Mouse (Mus musculus) liver, adult 2 months (tissue): ENCODE data around the gene Kcnn4. TPM values are rescaled to one million over a fixed set of nuclear protein-coding genes. Genes with fewer than 3 reads are reported as not detected.

Experiments
- DNase-seq: peaks from one replicate; pipeline ENCODE4 v3.0.0-alpha.2; 2011; ENCODE audit warnings: low read depth, low spot score; ENCODE audit errors: extremely low read depth
- H3K27ac ChIP-seq: fragments of 200-500 bp; replicated peaks from 2 replicates; pipeline ENCODE4 v1.5.1; 2012; ENCODE audit warnings: low read depth, mild to moderate bottlenecking, control low read depth, inconsistent platforms, low read length; ENCODE audit not compliant: insufficient read depth
- H3K27me3 ChIP-seq: fragments of 200-500 bp; 2 replicates; pipeline ENCODE4 v1.6.1; 2012; ENCODE audit warnings: mild to moderate bottlenecking, moderate library complexity, low read length, inconsistent platforms; ENCODE audit not compliant: control insufficient read depth, insufficient read depth
- H3K36me3 ChIP-seq: fragments of 200-500 bp; 2 replicates; pipeline ENCODE4 v1.6.1; 2012; ENCODE audit warnings: low read length, inconsistent platforms; ENCODE audit not compliant: control insufficient read depth, insufficient read depth
- H3K4me1 ChIP-seq: fragments of 200-500 bp; 2 replicates; pipeline ENCODE4 v1.6.1; 2011; ENCODE audit warnings: low read length; ENCODE audit not compliant: control insufficient read depth, insufficient read depth
- H3K4me3 ChIP-seq: fragments of 200-500 bp; 2 replicates; pipeline ENCODE4 v1.5.1; 2011; ENCODE audit warnings: low read depth, mild to moderate bottlenecking, control low read depth, low read length, moderate library complexity; ENCODE audit not compliant: insufficient read depth
- H3K79me2 ChIP-seq: fragments of 200-500 bp; 2 replicates; pipeline ENCODE4 v1.6.1; 2012; ENCODE audit warnings: inconsistent platforms, mild to moderate bottlenecking, low read length, moderate library complexity; ENCODE audit not compliant: control insufficient read depth, insufficient read depth
- H3K9ac ChIP-seq: fragments of 200-500 bp; 2 replicates; pipeline ENCODE4 v1.6.1; 2012; ENCODE audit warnings: low read depth, mild to moderate bottlenecking, control low read depth, inconsistent platforms, low read length
- CTCF ChIP-seq: fragments of 200-500 bp; IDR thresholded peaks from 2 replicates; pipeline ENCODE4 v1.5.1; 2011; ENCODE audit warnings: low read depth, low read length, control low read depth
- POLR2A ChIP-seq: fragments of 200-500 bp; IDR thresholded peaks from 2 replicates; pipeline ENCODE4 v1.6.1; 2011; ENCODE audit warnings: low read length, control low read depth; ENCODE audit not compliant: insufficient read depth; ENCODE audit errors: extremely low read depth
- WGBS: fragments of 180-500 bp; shearing (Covaris S2); methylation state at CpG from one replicate; pipeline ENCODE4 v1.1.7; 2018; 5-methylcytosine and 5-hydroxymethylcytosine counted together
- polyA plus RNA-seq: library from polyadenylated mRNA; depleted of rRNA; stranded (reverse); fragments of >200 nt; gene quantifications from 2 replicates; pipeline ENCODE4 v1.2.3, GENCODE M21; 2012
- total RNA-seq: library from RNA; depleted of rRNA; stranded (reverse); fragments of >200 nt; gene quantifications from 2 replicates; pipeline ENCODE4 v1.2.3, GENCODE M21; 2014

Kcnn4 gene
- total and polyA plus RNA-seq, 2 experiments, result 0.66 to 0.83 TPM

- H3K4me1 ChIP-seq, result no peaks in the 10 kb centered on the region
- no peak overlapping the region for H3K4me3 ChIP-seq
- H3K36me3 ChIP-seq, result no peaks in the 10 kb centered on the region
- no peak overlapping the region for H3K9ac ChIP-seq
- no peak; the same call in 1 of the 2 replicates for TF ChIP-seq CTCF
- TF ChIP-seq POLR2A, result no peak
- DNase-seq, result no peak
- no peaks in the 10 kb centered on the region for H3K79me2 ChIP-seq
- 63% methylated on average over 4 of the region's 4 CpGs for whole genome bisulfite sequencing
- H3K27me3 ChIP-seq, result peaks cover 2% of the 10 kb centered on the region; the same call in 1 of the 2 replicates
- no peak overlapping the region for H3K27ac ChIP-seq
Observed at GRCm38 (mm10) chr7:24361001-24361400, 9.1 kb upstream of the Kcnn4 start.

- Histone ChIP-seq H3K9ac (no peak overlapping the region), H3K4me3 (no peak overlapping the region), H3K27ac (no peak overlapping the region), H3K27me3 (peaks cover 2% of the 10 kb centered on the region; the same call in 1 of the 2 replicates), H3K4me1 (no peaks in the 10 kb centered on the region), H3K36me3 (no peaks in the 10 kb centered on the region), H3K79me2 (no peaks in the 10 kb centered on the region)
- WGBS, result 29% methylated on average over 7 of the region's 7 CpGs
- peak; percentile 35 for TF ChIP-seq CTCF
- no peak for TF ChIP-seq POLR2A
- DNase-seq, result no peak
Observed at GRCm38 (mm10) chr7:24363228-24363627, 6.8 kb upstream of the Kcnn4 start.

DNA sequence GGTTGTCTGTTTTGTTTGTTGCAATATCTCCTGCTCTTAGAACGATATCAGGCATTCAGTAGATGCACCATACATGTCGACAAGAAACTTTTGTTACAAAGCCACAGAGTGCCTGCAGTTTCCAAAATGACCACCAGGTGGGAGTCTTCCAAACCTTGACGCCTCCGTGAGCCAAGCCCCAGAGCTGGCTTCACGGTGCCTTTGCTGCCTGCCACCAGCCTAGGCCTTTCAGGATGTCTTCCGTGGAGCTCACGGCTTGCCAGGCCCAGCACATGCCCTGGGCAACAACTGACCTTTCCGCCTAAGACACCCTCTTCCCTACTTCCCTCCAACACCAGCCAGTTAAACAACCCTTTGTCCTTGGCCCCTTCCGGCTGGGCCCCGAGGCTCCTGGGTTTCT lies 5.2 kb upstream of the Kcnn4 start:
- H3K9ac ChIP-seq, result no peak overlapping the region
- peak; percentile 47 for DNase-seq

GRCm38 (mm10) chr7:24365258-24366014 lies 4.6 kb upstream of the Kcnn4 start:
- H3K4me3 ChIP-seq, result no peak overlapping the region
- no peaks in the 10 kb centered on the region for H3K79me2 ChIP-seq
- H3K4me1 ChIP-seq, result no peaks in the 10 kb centered on the region
- 61% methylated on average over 5 of the region's 5 CpGs for WGBS
- H3K36me3 ChIP-seq, result no peaks in the 10 kb centered on the region
- no peak overlapping the region for H3K27ac ChIP-seq
- no peak for DNase-seq
- peaks cover 6% of the 10 kb centered on the region; the same call in 1 of the 2 replicates for H3K27me3 ChIP-seq
- no peak for TF ChIP-seq CTCF
- no peak for TF ChIP-seq POLR2A
- H3K9ac ChIP-seq, result no peak overlapping the region

More for the DNA sequence above, 5.2 kb upstream of the Kcnn4 start:
- Histone ChIP-seq H3K4me3 (no peak overlapping the region), H3K79me2 (no peaks in the 10 kb centered on the region), H3K27ac (no peak overlapping the region), H3K4me1 (no peaks in the 10 kb centered on the region), H3K27me3 (peaks cover 2% of the 10 kb centered on the region; the same call in 1 of the 2 replicates), H3K36me3 (no peaks in the 10 kb centered on the region)
- WGBS, result 20% methylated on average over 10 of the region's 10 CpGs
- TF ChIP-seq CTCF (peak; percentile 81), POLR2A (no peak)

DNA sequence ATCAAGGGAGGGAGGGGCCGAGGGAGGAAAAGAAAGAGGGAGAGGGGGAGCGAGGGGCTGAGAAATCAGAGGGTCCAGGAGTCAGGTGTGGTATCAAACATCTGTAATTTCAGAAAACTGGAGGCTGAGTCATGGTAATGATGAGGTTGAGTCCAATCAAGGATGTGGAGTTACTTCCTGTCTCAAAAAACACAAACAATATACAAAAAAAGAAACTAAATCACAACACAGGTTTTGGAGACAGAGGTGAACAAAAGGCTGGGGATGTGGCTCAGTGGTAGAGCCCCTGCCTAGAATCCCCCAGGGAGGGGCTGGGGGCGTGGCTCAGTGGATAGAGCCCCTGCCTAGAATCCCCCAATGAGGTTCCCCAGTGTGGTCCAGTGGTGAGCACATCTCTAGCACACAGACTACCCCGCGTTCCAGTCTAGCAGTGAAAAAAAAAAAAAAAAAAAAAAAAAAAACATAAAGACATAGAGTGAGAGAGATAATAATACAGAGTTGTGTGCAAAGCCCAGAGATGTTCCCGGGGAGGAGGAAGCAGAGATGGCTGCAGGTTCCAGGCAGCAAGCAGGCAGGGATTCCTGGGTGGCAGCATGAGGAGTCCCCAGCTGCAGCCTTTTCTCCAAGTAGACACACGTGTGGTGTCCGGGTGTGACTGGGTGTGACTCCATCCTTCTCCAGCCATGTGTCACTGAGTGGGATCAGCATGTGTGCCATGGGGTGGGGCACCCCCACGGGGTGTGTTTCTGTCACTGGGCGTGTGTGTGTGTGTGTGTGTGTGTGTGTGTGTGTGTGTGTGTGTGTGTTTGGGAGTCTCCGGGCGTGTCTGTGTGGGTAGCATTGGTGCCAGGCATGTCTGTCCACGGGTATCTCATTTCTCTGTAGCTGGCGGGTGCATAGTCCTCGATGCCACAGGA lies 3.1 kb upstream of the Kcnn4 start:
- DNase-seq, result no peak
- H3K27me3 ChIP-seq, result 0 out of 2 replicates have a peak, but pooled peaks cover 4% of the 10 kb centered on the region
- H3K27ac ChIP-seq, result no peak overlapping the region
- H3K36me3 ChIP-seq, result no peaks in the 10 kb centered on the region
- 67% methylated on average over 15 of the region's 15 CpGs for WGBS
- no peak overlapping the region for H3K9ac ChIP-seq
- H3K4me1 ChIP-seq, result no peaks in the 10 kb centered on the region
- H3K79me2 ChIP-seq, result no peaks in the 10 kb centered on the region
- H3K4me3 ChIP-seq, result no peak overlapping the region
- no peak for TF ChIP-seq POLR2A
- TF ChIP-seq CTCF, result no peak
